Mouse (Mus musculus): Measurements from ENCODE around the gene Add2. TPM values are rescaled to one million over a fixed set of nuclear protein-coding genes. Genes with fewer than 3 reads are reported as not detected.

Add2 gene
- polyA plus RNA-seq, 1 experiment from 2014 or later, result 130 TPM

DNA sequence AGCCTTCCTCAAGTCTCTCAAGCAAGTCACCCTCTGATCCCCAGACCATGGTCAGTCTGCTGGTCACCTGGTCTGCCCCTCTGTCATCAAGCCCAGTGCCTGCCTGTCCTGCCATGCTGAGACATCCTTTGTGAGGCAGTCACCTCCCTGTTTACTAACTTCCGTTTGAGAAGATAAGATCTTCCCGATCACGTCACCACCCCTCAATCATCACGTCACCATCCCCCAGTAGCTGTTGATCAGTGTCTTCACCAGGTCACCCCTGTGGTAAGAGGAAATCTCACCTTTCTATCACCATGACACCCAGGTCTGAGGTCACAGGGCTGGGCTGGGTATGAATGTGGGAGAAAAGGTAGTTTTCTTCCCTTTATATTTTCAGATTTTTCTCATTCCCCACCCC, 120.0 kb downstream of the Add2 start:
- H3K4me1 ChIP-seq, result no peaks in the 10 kb centered on the region
- 73% methylated on average over 4 of the region's 4 CpGs for WGBS
- no peaks in the 10 kb centered on the region for H3K27me3 ChIP-seq (replicated peaks)
- H3K4me3 ChIP-seq (replicated peaks), result no peak overlapping the region
- no peaks in the 10 kb centered on the region for H3K9me3 ChIP-seq (replicated peaks)
- no peak overlapping the region for H3K27ac ChIP-seq (replicated peaks)
- H3K36me3 ChIP-seq, result no peaks in the 10 kb centered on the region
- no peak overlapping the region for H3K4me2 ChIP-seq
- ATAC-seq (ENCODE audit: low FRiP score), result no peak
- H3K9ac ChIP-seq (replicated peaks), result no peak overlapping the region

DNA sequence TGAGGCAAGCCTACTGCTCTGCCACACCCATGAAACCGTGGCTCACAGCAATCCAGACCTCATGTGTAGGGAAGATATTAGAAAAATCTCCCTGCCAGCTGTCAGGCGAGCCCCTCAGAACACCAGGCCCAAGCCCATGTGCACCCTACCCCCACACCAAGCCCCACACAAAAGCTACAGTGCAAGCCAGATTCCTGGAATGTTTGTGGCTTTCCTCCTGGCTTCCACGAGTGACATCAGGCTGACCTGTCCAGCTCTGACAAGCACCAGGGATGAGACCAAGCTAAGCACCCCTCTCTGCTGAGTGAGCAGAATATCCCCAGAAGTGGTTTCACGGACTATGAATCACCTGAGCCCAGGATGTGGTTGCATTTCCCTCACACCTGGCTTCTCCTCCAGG, 120.5 kb downstream of the Add2 start:
- Histone ChIP-seq H3K36me3 (no peaks in the 10 kb centered on the region), H3K9me3 (replicated peaks) (no peaks in the 10 kb centered on the region), H3K4me2 (no peak overlapping the region), H3K4me1 (no peaks in the 10 kb centered on the region), H3K27me3 (replicated peaks) (no peaks in the 10 kb centered on the region), H3K4me3 (replicated peaks) (no peak overlapping the region), H3K9ac (replicated peaks) (no peak overlapping the region), H3K27ac (replicated peaks) (no peak overlapping the region)
- ATAC-seq (ENCODE audit: low FRiP score), result no peak
- WGBS, result 60% methylated on average over 4 of the region's 4 CpGs

GRCm38 (mm10) chr6:86152676-86153075, 124.2 kb downstream of the Add2 start:
- H3K4me3 ChIP-seq (replicated peaks), result no peak overlapping the region
- no peak for ATAC-seq (ENCODE audit: low FRiP score)
- H3K27me3 ChIP-seq (replicated peaks), result no peaks in the 10 kb centered on the region
- no peak overlapping the region for H3K9ac ChIP-seq (replicated peaks)
- WGBS, result 91% methylated on average over 7 of the region's 7 CpGs
- H3K36me3 ChIP-seq, result no peaks in the 10 kb centered on the region
- no peak overlapping the region for H3K4me2 ChIP-seq
- H3K4me1 ChIP-seq, result no peaks in the 10 kb centered on the region
- no peak overlapping the region for H3K27ac ChIP-seq (replicated peaks)
- H3K9me3 ChIP-seq (replicated peaks), result no peaks in the 10 kb centered on the region

- Histone ChIP-seq H3K4me1 (no peaks in the 10 kb centered on the region), H3K27ac (replicated peaks) (no peak overlapping the region), H3K9ac (replicated peaks) (no peak overlapping the region), H3K9me3 (replicated peaks) (no peaks in the 10 kb centered on the region), H3K4me2 (no peak overlapping the region), H3K4me3 (replicated peaks) (no peak overlapping the region), H3K27me3 (replicated peaks) (no peaks in the 10 kb centered on the region), H3K36me3 (no peaks in the 10 kb centered on the region)
- ATAC-seq (ENCODE audit: low FRiP score), result no peak
- 72% methylated on average over 8 of the region's 8 CpGs for WGBS
These were observed 125.0 kb downstream of the Add2 start for GRCm38 (mm10) chr6:86153436-86153990.

GRCm38 (mm10) chr6:86154006-86154405, 125.5 kb downstream of the Add2 start:
- H3K36me3 ChIP-seq, result no peaks in the 10 kb centered on the region
- 86% methylated on average over 5 of the region's 5 CpGs for WGBS
- H3K4me3 ChIP-seq (replicated peaks), result no peak overlapping the region
- H3K4me1 ChIP-seq, result no peaks in the 10 kb centered on the region
- H3K9ac ChIP-seq (replicated peaks), result no peak overlapping the region
- no peak for ATAC-seq (ENCODE audit: low FRiP score)
- H3K27me3 ChIP-seq (replicated peaks), result no peaks in the 10 kb centered on the region
- H3K4me2 ChIP-seq, result no peak overlapping the region
- no peaks in the 10 kb centered on the region for H3K9me3 ChIP-seq (replicated peaks)
- H3K27ac ChIP-seq (replicated peaks), result no peak overlapping the region

GRCm38 (mm10) chr6:86154481-86154880, 126.0 kb downstream of the Add2 start:
- no peaks in the 10 kb centered on the region for H3K4me1 ChIP-seq
- no peak overlapping the region for H3K4me3 ChIP-seq (replicated peaks)
- no peaks in the 10 kb centered on the region for H3K9me3 ChIP-seq (replicated peaks)
- H3K4me2 ChIP-seq, result no peak overlapping the region
- H3K27ac ChIP-seq (replicated peaks), result no peak overlapping the region
- WGBS, result 82% methylated on average over 2 of the region's 2 CpGs
- no peak for ATAC-seq (ENCODE audit: low FRiP score)
- H3K36me3 ChIP-seq, result no peaks in the 10 kb centered on the region
- H3K27me3 ChIP-seq (replicated peaks), result no peaks in the 10 kb centered on the region
- H3K9ac ChIP-seq (replicated peaks), result no peak overlapping the region

GRCm38 (mm10) chr6:86157253-86158234, 129.1 kb downstream of the Add2 start:
- Histone ChIP-seq H3K9me3 (replicated peaks) (no peaks in the 10 kb centered on the region), H3K9ac (replicated peaks) (no peak overlapping the region), H3K27ac (replicated peaks) (no peak overlapping the region), H3K36me3 (no peaks in the 10 kb centered on the region), H3K27me3 (replicated peaks) (no peaks in the 10 kb centered on the region), H3K4me3 (replicated peaks) (no peak overlapping the region), H3K4me2 (no peak overlapping the region), H3K4me1 (no peaks in the 10 kb centered on the region)
- no peak for ATAC-seq (ENCODE audit: low FRiP score)
- WGBS, result 69% methylated on average over 17 of the region's 17 CpGs

DNA sequence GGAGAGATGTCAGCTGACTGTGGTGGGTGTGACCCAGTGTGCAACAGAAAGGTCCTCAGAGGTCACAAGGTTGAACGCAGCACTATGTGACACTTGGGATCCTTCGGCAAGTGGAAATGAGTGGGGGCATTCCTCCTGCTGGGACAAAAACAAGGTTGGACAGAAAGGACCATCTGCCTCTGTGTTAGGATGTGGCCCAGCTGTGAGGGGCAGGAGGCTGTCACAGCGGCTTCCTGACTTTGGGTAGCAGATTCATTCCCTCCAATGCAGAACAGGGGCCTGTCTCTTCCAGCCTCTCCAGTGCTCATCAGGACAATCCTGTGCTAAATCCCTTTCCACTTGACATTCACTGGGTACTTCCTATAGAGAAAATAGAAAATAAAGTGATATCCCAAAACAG, 132.4 kb downstream of the Add2 start:
- Histone ChIP-seq H3K9ac (replicated peaks) (no peak overlapping the region), H3K36me3 (no peaks in the 10 kb centered on the region), H3K4me3 (replicated peaks) (no peak overlapping the region), H3K9me3 (replicated peaks) (no peaks in the 10 kb centered on the region), H3K4me1 (no peaks in the 10 kb centered on the region), H3K27me3 (replicated peaks) (no peaks in the 10 kb centered on the region), H3K27ac (replicated peaks) (no peak overlapping the region), H3K4me2 (no peak overlapping the region)
- 51% methylated on average over 3 of the region's 3 CpGs for WGBS
- no peak for ATAC-seq (ENCODE audit: low FRiP score)

- Histone ChIP-seq H3K4me1 (no peaks in the 10 kb centered on the region), H3K4me2 (no peak overlapping the region), H3K9ac (replicated peaks) (no peak overlapping the region), H3K4me3 (replicated peaks) (no peak overlapping the region), H3K9me3 (replicated peaks) (no peaks in the 10 kb centered on the region), H3K36me3 (no peaks in the 10 kb centered on the region), H3K27ac (replicated peaks) (no peak overlapping the region), H3K27me3 (replicated peaks) (no peaks in the 10 kb centered on the region)
- ATAC-seq (ENCODE audit: low FRiP score), result no peak
- WGBS, result 51% methylated on average over 7 of the region's 7 CpGs
These were observed 133.1 kb downstream of the Add2 start for GRCm38 (mm10) chr6:86161586-86161985.

DNA sequence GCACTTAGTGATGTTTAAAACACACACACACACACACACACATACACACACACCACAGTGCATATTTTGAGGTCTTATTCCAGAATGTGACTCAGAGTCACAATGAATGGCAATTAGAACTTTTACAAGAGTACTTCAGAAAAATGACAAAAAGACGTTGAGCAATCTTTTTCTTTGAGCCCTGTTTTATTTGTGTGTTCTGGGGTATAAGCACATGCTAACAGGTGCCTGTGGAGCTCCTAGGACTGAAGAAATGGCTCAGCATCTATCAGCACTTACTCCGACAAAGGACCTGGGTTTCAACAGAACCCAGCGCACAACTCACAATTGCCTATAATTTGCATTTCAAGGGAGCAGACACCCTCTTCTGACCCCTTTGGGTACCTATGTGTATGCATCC, 135.5 kb downstream of the Add2 start:
- Histone ChIP-seq H3K4me2 (no peak overlapping the region), H3K36me3 (no peaks in the 10 kb centered on the region), H3K9me3 (replicated peaks) (no peaks in the 10 kb centered on the region), H3K27me3 (replicated peaks) (no peaks in the 10 kb centered on the region), H3K9ac (replicated peaks) (no peak overlapping the region), H3K4me3 (replicated peaks) (no peak overlapping the region), H3K27ac (replicated peaks) (no peak overlapping the region), H3K4me1 (no peaks in the 10 kb centered on the region)
- WGBS, result 35% methylated on average over 3 of the region's 3 CpGs
- no peak for ATAC-seq (ENCODE audit: low FRiP score)

GRCm38 (mm10) chr6:86166426-86166825, 137.9 kb downstream of the Add2 start:
- WGBS, result 78% methylated on average over 9 of the region's 9 CpGs
- no peaks in the 10 kb centered on the region for H3K4me1 ChIP-seq
- no peak for ATAC-seq (ENCODE audit: low FRiP score)

GRCm38 (mm10) chr6:86167851-86168250, 139.4 kb downstream of the Add2 start:
- Histone ChIP-seq H3K27me3 (replicated peaks) (no peaks in the 10 kb centered on the region), H3K36me3 (no peaks in the 10 kb centered on the region), H3K4me1 (no peaks in the 10 kb centered on the region), H3K4me2 (no peak overlapping the region), H3K27ac (replicated peaks) (no peak overlapping the region), H3K9me3 (replicated peaks) (no peaks in the 10 kb centered on the region), H3K9ac (replicated peaks) (no peak overlapping the region), H3K4me3 (replicated peaks) (no peak overlapping the region)
- 79% methylated on average over 5 of the region's 5 CpGs for WGBS
- no peak for ATAC-seq (ENCODE audit: low FRiP score)

More at GRCm38 (mm10) chr6:86166426-86166825, 137.9 kb downstream of the Add2 start:
- Histone ChIP-seq H3K36me3 (no peaks in the 10 kb centered on the region), H3K27me3 (replicated peaks) (no peaks in the 10 kb centered on the region), H3K4me2 (no peak overlapping the region), H3K27ac (replicated peaks) (no peak overlapping the region), H3K9ac (replicated peaks) (no peak overlapping the region), H3K4me3 (replicated peaks) (no peak overlapping the region), H3K9me3 (replicated peaks) (no peaks in the 10 kb centered on the region)
